Mouse (Mus musculus): ENCODE measurements around the gene Mettl24. TPM values are rescaled to one million over a fixed set of nuclear protein-coding genes. Genes with fewer than 3 reads are reported as not detected.

Gene Mettl24
- polyA plus RNA-seq, 1 experiment = 1.6 TPM

DNA sequence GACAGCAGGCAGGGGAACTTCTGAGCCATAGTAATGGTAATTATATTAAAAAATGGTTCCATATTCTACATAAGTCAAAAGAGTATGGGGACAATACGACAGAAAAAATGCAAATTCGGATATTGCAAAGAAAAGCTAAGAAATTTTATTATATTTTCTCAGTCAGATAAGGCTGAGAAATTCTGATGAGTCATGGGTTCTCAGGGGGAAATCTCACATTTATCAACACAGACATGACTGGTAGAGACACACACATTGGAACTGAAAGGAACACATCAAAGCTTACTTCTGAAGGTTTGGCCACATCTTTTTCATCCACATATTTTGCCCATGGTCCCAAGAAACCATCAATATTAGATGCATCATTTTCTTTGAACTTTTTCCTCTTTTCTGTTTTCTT is 167.6 kb downstream of the Mettl24 start:
- H3K27me3 ChIP-seq (replicated peaks; ENCODE audit: control insufficient read depth, insufficient read depth, low read length) = no peaks in the 10 kb centered on the region
- H3K4me3 ChIP-seq (ENCODE audit: insufficient read depth, low read depth, low read length) = no peak overlapping the region
- TF ChIP-seq CTCF (conservative IDR thresholded peaks at IDR 0.05; ENCODE audit: insufficient read depth, insufficient read length, low read depth, low read length) (no peak), POLR2A (IDR thresholded peaks at IDR 0.05; ENCODE audit: low read depth, low read length) (no peak)
- no peaks in the 10 kb centered on the region; the same call in 1 of the 2 replicates for H3K4me1 ChIP-seq (ENCODE audit: control insufficient read depth, insufficient read depth, low read length)
- no peak for DNase-seq
- H3K27ac ChIP-seq (ENCODE audit: insufficient read depth, low read depth, low read length) = no peak overlapping the region
- WGBS = 96% methylated on average over 2 of the region's 2 CpGs
- no peaks in the 10 kb centered on the region for H3K36me3 ChIP-seq (ENCODE audit: control insufficient read depth, insufficient read depth, low read length)

DNA sequence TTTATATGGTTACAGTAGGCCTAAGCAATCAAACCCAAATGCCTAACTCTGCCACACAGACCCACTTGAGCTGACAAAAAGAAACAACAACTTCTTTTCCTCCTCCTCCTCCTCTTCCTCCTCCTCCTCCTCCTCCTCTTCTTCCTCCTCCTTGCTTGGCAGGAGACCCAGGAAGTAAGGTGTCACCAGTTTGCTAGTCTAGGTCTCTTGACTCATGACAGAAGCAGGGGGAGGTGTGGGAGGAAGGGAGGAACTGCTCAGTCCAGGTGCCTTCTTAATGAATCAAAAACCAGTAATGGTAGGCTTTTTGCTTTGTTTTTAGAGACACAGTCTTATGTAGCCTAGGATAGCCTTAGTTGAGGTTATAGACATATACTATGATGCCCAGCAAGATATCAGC is 168.1 kb downstream of the Mettl24 start:
- no peak overlapping the region for H3K4me3 ChIP-seq (ENCODE audit: insufficient read depth, low read depth, low read length)
- no peaks in the 10 kb centered on the region; the same call in 1 of the 2 replicates for H3K4me1 ChIP-seq (ENCODE audit: control insufficient read depth, insufficient read depth, low read length)
- TF ChIP-seq POLR2A (IDR thresholded peaks at IDR 0.05; ENCODE audit: low read depth, low read length) (no peak), CTCF (conservative IDR thresholded peaks at IDR 0.05; ENCODE audit: insufficient read depth, insufficient read length, low read depth, low read length) (no peak)
- DNase-seq = no peak
- H3K27ac ChIP-seq (ENCODE audit: insufficient read depth, low read depth, low read length) = no peak overlapping the region
- no peaks in the 10 kb centered on the region for H3K27me3 ChIP-seq (replicated peaks; ENCODE audit: control insufficient read depth, insufficient read depth, low read length)
- H3K36me3 ChIP-seq (ENCODE audit: control insufficient read depth, insufficient read depth, low read length) = no peaks in the 10 kb centered on the region

DNA sequence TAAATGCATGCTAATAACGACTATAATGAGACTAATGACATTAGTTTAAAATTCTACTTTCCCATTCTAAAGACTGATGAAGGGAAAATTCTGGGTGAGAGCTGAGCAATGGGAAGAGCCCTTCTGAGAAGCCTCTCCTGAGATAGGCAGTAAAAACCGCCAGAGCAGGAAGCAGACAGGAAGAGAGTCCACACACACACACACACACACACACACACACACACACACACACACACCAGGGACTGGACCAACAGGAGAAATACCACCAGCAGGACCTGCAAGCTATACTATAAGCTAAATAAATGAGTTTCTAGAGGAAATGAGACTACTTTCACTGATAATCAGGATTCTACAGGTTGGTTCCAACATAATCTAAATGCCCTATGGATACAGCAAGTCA is 172.5 kb downstream of the Mettl24 start:
- WGBS = 49% methylated on average over 2 of the region's 2 CpGs
- H3K27me3 ChIP-seq (replicated peaks; ENCODE audit: control insufficient read depth, insufficient read depth, low read length) = no peaks in the 10 kb centered on the region
- no peaks in the 10 kb centered on the region for H3K4me1 ChIP-seq (ENCODE audit: control insufficient read depth, insufficient read depth, low read length)
- peak; percentile 12 for DNase-seq
- TF ChIP-seq POLR2A (IDR thresholded peaks at IDR 0.05; ENCODE audit: low read depth, low read length) = no peak
- TF ChIP-seq CTCF (conservative IDR thresholded peaks at IDR 0.05; ENCODE audit: insufficient read depth, insufficient read length, low read depth, low read length) = no peak
- H3K4me3 ChIP-seq (ENCODE audit: insufficient read depth, low read depth, low read length) = no peak overlapping the region
- H3K36me3 ChIP-seq (ENCODE audit: control insufficient read depth, insufficient read depth, low read length) = no peaks in the 10 kb centered on the region
- H3K27ac ChIP-seq (ENCODE audit: insufficient read depth, low read depth, low read length) = no peak overlapping the region

DNA sequence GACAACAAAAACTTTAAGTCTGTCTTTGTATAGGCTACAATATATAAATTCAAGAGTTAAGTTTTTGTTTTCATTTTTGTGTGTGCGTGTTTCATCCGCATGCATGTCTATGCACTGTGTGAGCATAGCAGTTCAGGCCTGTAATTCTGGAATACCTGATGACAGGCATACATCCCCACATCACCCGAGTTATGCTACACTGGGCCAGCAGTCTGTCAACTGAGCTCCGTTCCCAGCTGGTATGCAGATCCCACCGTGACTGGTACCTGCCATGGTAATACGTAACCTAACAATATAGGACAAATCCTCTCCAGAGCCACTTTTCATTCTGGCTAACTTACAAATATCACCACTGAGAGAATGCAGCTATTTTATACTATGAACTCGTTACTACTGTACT is 173.6 kb downstream of the Mettl24 start:
- WGBS = 83% methylated on average over 7 of the region's 7 CpGs
- H3K36me3 ChIP-seq (ENCODE audit: control insufficient read depth, insufficient read depth, low read length) = no peaks in the 10 kb centered on the region
- TF ChIP-seq CTCF (conservative IDR thresholded peaks at IDR 0.05; ENCODE audit: insufficient read depth, insufficient read length, low read depth, low read length) (no peak), POLR2A (IDR thresholded peaks at IDR 0.05; ENCODE audit: low read depth, low read length) (no peak)

DNA sequence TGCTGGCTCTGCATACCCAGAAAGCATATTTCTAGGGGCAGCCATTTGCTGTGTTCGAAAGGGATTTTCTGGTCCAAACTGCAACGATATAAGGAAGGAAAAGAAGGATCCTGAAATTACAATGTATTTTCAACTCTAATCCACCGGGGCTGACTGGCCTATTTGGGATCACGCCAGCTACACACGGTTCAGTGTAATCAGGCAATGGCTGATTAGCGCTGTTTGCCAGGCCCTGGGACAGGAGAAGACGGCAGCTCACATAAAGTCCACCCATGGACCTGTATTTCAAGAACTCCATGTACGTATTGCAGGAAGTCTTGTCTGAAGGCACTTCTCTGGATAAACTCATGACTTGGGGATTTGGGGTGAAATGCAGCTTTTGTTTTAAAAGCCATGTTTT is 174.5 kb downstream of the Mettl24 start:
- 66% methylated on average over 8 of the region's 8 CpGs for WGBS
- Histone ChIP-seq H3K27me3 (replicated peaks; ENCODE audit: control insufficient read depth, insufficient read depth, low read length) (no peaks in the 10 kb centered on the region), H3K4me3 (ENCODE audit: insufficient read depth, low read depth, low read length) (no peak overlapping the region), H3K27ac (ENCODE audit: insufficient read depth, low read depth, low read length) (no peak overlapping the region), H3K4me1 (ENCODE audit: control insufficient read depth, insufficient read depth, low read length) (no peaks in the 10 kb centered on the region), H3K36me3 (ENCODE audit: control insufficient read depth, insufficient read depth, low read length) (no peaks in the 10 kb centered on the region)
- no peak for DNase-seq
- TF ChIP-seq CTCF (conservative IDR thresholded peaks at IDR 0.05; ENCODE audit: insufficient read depth, insufficient read length, low read depth, low read length) (no peak), POLR2A (IDR thresholded peaks at IDR 0.05; ENCODE audit: low read depth, low read length) (no peak)

More for the DNA sequence above, 173.6 kb downstream of the Mettl24 start:
- no peak for DNase-seq
- no peaks in the 10 kb centered on the region for H3K4me1 ChIP-seq (ENCODE audit: control insufficient read depth, insufficient read depth, low read length)
- no peak overlapping the region for H3K27ac ChIP-seq (ENCODE audit: insufficient read depth, low read depth, low read length)
- no peaks in the 10 kb centered on the region for H3K27me3 ChIP-seq (replicated peaks; ENCODE audit: control insufficient read depth, insufficient read depth, low read length)
- no peak overlapping the region for H3K4me3 ChIP-seq (ENCODE audit: insufficient read depth, low read depth, low read length)

Other genes with a start within 250 kb of the Mettl24 start
- 0.11 TPM in 1 of 2 replicates, not detected in the other for gene Slc22a16, start 112.9 kb upstream of the Mettl24 start, polyA plus RNA-seq (2012; rRNA removed)
- 51.6 and 54.3 TPM in 2 replicates for gene Ddo, start 53.3 kb upstream of the Mettl24 start, polyA plus RNA-seq (2012; rRNA removed)
- 12.5 and 14.4 TPM in 2 replicates for gene Cdc40, start 200.0 kb downstream of the Mettl24 start, polyA plus RNA-seq (2012; rRNA removed)
- 1.3 and 1.4 TPM in 2 replicates for gene Wasf1, start 200.2 kb downstream of the Mettl24 start, polyA plus RNA-seq (2012; rRNA removed)

All from kidney, adult 2 months (tissue).